In genomic region chr1:75844981-75845380, GRCm38 (mm10) we compare ENCODE assay signal across 15 mouse cellular contexts.
DNase-seq lines count a peak whose midpoint lies in the region; ATAC-seq lines count a peak whose summit lies in the region.
"Had no signal": no experiment of that assay in that cellular context is flagged by ENCODE, and none has a peak within 500 bp of the region (broad histone marks: within the 10 kb centered on the region; RNA-seq: fewer than 3 reads in every experiment).

No protein-coding gene starts in this region.

- no peaks in the 10 kb centered on the region for H3K9me3 ChIP-seq in midbrain, embryonic 11.5 days (ENCODE audit: control insufficient read depth, low read length)
- H3K9me3 ChIP-seq in midbrain, embryonic 14.5 days (ENCODE audit: control insufficient read depth, low read length), result no peaks in the 10 kb centered on the region
- H3K9me3 ChIP-seq in embryonic facial prominence, embryonic 13.5 days, result no peaks in the 10 kb centered on the region
- H3K9me3 ChIP-seq in hindbrain, embryonic 16.5 days (ENCODE audit: control insufficient read depth, low read length), result no peaks in the 10 kb centered on the region
- H3K9me3 ChIP-seq: hindbrain, embryonic 15.5 days; midbrain, embryonic 12.5 days had no signal

- H3K4me2 ChIP-seq in midbrain, embryonic 11.5 days, result no peak overlapping the region
- no peak overlapping the region for H3K4me2 ChIP-seq in midbrain, embryonic 14.5 days (ENCODE audit: low read length)
- H3K4me2 ChIP-seq in embryonic facial prominence, embryonic 13.5 days, result no peak overlapping the region
- no peak overlapping the region for H3K4me2 ChIP-seq in hindbrain, embryonic 16.5 days (ENCODE audit: low read length)
- H3K4me2 ChIP-seq: heart, embryonic 11.5 days; hindbrain, embryonic 15.5 days; midbrain, embryonic 12.5 days had no signal

- WGBS in midbrain, embryonic 11.5 days, result 31% methylated on average over 7 of the region's 7 CpGs
- WGBS in midbrain, embryonic 14.5 days, result 30% methylated on average over 7 of the region's 7 CpGs
- 28% methylated on average over 7 of the region's 7 CpGs for WGBS in embryonic facial prominence, embryonic 13.5 days
- 24% methylated on average over 7 of the region's 7 CpGs for WGBS in hindbrain, embryonic 16.5 days

- H3K27me3 ChIP-seq in midbrain, embryonic 11.5 days (ENCODE audit: control insufficient read depth, insufficient read depth, low read length), result peaks cover 8% of the 10 kb centered on the region
- H3K27me3 ChIP-seq in midbrain, embryonic 14.5 days (ENCODE audit: control insufficient read depth, insufficient read depth, low read length), result no peaks in the 10 kb centered on the region
- H3K27me3 ChIP-seq in embryonic facial prominence, embryonic 13.5 days, result no peaks in the 10 kb centered on the region
- no peaks in the 10 kb centered on the region for H3K27me3 ChIP-seq in hindbrain, embryonic 16.5 days (replicated peaks; ENCODE audit: control insufficient read depth, insufficient read depth, low read length)
- H3K27me3 ChIP-seq: hindbrain, embryonic 15.5 days had no signal

- H3K4me1 ChIP-seq in midbrain, embryonic 11.5 days (ENCODE audit: control insufficient read depth, insufficient read depth, low read length), result peaks cover 8% of the 10 kb centered on the region; the same call in 1 of the 2 replicates
- 0 out of 2 replicates have a peak, but pooled peaks cover 10% of the 10 kb centered on the region for H3K4me1 ChIP-seq in midbrain, embryonic 14.5 days (ENCODE audit: control insufficient read depth, insufficient read depth, low read length)
- peaks cover 40% of the 10 kb centered on the region for H3K4me1 ChIP-seq in embryonic facial prominence, embryonic 13.5 days
- H3K4me1 ChIP-seq in hindbrain, embryonic 16.5 days (ENCODE audit: control insufficient read depth, insufficient read depth, low read depth, low read length), result no peaks in the 10 kb centered on the region

- ATAC-seq in midbrain, embryonic 11.5 days (ENCODE audit: low FRiP score), result no peak
- ATAC-seq in midbrain, embryonic 14.5 days (ENCODE audit: low FRiP score, low TSS enrichment), result no peak
- ATAC-seq in embryonic facial prominence, embryonic 13.5 days (ENCODE audit: insufficient number of reproducible peaks, insufficient read depth, low FRiP score, low TSS enrichment, low read depth), result peak; percentile 52; the same call in 1 of the 2 replicates
- ATAC-seq in hindbrain, embryonic 16.5 days, result peak; percentile 27; the same call in 1 of the 2 replicates

- peak; percentile 84 for DNase-seq in midbrain, embryonic 11.5 days (ENCODE audit: low spot score, missing footprints)
- no peak for DNase-seq in midbrain, embryonic 14.5 days
- peak; percentile 53 for DNase-seq in retina, postnatal 1 day
- DNase-seq in layer of hippocampus, adult 8-10 months (ENCODE audit: low spot score in 2 of 2), result no peak
- no peak for DNase-seq in adrenal gland, adult (ENCODE audit: inconsistent age in 2 of 2, low spot score in 1 of 2)
- DNase-seq: gastrocnemius, adult 2 months; lung, adult 2 months; spleen, adult 18-20 months; thymus, adult 2 months had no signal

- no peak overlapping the region for H3K9ac ChIP-seq in midbrain, embryonic 11.5 days (ENCODE audit: low read length)
- H3K9ac ChIP-seq in midbrain, embryonic 14.5 days (replicated peaks; ENCODE audit: low read length), result no peak overlapping the region
- no peak overlapping the region for H3K9ac ChIP-seq in embryonic facial prominence, embryonic 13.5 days
- H3K9ac ChIP-seq in hindbrain, embryonic 16.5 days (ENCODE audit: low read depth, low read length), result no peak overlapping the region
- H3K9ac ChIP-seq: hindbrain, embryonic 15.5 days; midbrain, embryonic 12.5 days had no signal

- H3K27ac ChIP-seq in midbrain, embryonic 11.5 days (ENCODE audit: low read depth, low read length), result no peak overlapping the region
- H3K27ac ChIP-seq in midbrain, embryonic 14.5 days (replicated peaks; ENCODE audit: low read depth, low read length), result no peak overlapping the region
- peak overlapping the region; percentile 80 for H3K27ac ChIP-seq in embryonic facial prominence, embryonic 13.5 days
- H3K27ac ChIP-seq in hindbrain, embryonic 16.5 days (ENCODE audit: low read depth, low read length), result no peak overlapping the region
- H3K27ac ChIP-seq: gastrocnemius, adult 2 months; hindbrain, embryonic 15.5 days; midbrain, embryonic 12.5 days had no signal

- H3K36me3 ChIP-seq in midbrain, embryonic 11.5 days (ENCODE audit: control insufficient read depth, insufficient read depth, low read length), result no peaks in the 10 kb centered on the region
- no peaks in the 10 kb centered on the region for H3K36me3 ChIP-seq in midbrain, embryonic 14.5 days (ENCODE audit: control insufficient read depth, insufficient read depth, low read length)
- H3K36me3 ChIP-seq in embryonic facial prominence, embryonic 13.5 days, result no peaks in the 10 kb centered on the region
- no peaks in the 10 kb centered on the region for H3K36me3 ChIP-seq in hindbrain, embryonic 16.5 days (ENCODE audit: control insufficient read depth, insufficient read depth, low read length)
- H3K36me3 ChIP-seq: hindbrain, embryonic 15.5 days; midbrain, embryonic 12.5 days had no signal

- no peak overlapping the region for H3K4me3 ChIP-seq in midbrain, embryonic 11.5 days (ENCODE audit: low read depth, low read length)
- no peak overlapping the region for H3K4me3 ChIP-seq in midbrain, embryonic 14.5 days (replicated peaks; ENCODE audit: low read depth, low read length)
- no peak overlapping the region for H3K4me3 ChIP-seq in embryonic facial prominence, embryonic 13.5 days
- H3K4me3 ChIP-seq in hindbrain, embryonic 16.5 days (ENCODE audit: low read length), result no peak overlapping the region
- H3K4me3 ChIP-seq: erythroblast, embryonic 14.5 days; gastrocnemius, adult 2 months; hindbrain, embryonic 15.5 days; midbrain, embryonic 12.5 days had no signal

Comparison
In these comparisons a context has a peak if more than half of its experiments do, and no peak if none do; other contexts are left out.
1. DNase-seq: peak in midbrain, embryonic 11.5 days (single experiment) and retina, postnatal 1 day (single experiment); none in midbrain, embryonic 14.5 days (single experiment), layer of hippocampus, adult 8-10 months (0 of 2) and adrenal gland, adult (0 of 2).
2. ATAC-seq: peak in embryonic facial prominence, embryonic 13.5 days (single experiment) and hindbrain, embryonic 16.5 days (single experiment); none in midbrain, embryonic 11.5 days (single experiment) and midbrain, embryonic 14.5 days (single experiment).